Mouse (Mus musculus): ENCODE results near the gene Bach2. TPM values are rescaled to one million over a fixed set of nuclear protein-coding genes. Genes with fewer than 3 reads are reported as not detected.
A peak's percentile ranks its signal among the peaks of the same experiment; 100 is the strongest.

Bach2 gene
- polyA plus RNA-seq, 1 experiment from 2014 or later: 19.1 TPM

- no peak for ATAC-seq
- H3K27ac ChIP-seq (ENCODE audit: low read depth, low read length): peak overlapping the region; percentile 41
These were observed 243.5 kb downstream of the Bach2 start for GRCm38 (mm10) chr4:32482138-32482537.

DNA sequence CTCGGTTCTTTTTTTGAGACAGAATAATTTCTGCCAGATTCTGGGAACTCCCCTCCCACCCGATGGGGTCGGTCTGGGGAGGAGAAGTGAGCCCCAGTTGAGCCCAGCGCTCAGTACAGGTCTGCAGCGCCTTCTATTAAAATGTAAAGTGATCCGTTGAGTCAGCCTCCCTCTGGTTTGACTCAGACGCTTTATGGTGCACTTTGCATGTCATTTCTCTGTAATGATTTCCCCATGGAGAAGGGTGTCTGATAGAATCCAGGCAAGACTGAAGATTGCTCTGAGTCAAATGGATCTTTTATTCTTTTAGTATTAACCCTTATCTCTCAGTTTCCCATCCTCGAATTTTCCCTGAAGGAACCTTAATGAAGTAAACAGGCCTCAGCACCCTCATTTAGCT is 244.3 kb downstream of the Bach2 start:
- no peaks in the 10 kb centered on the region for H3K27me3 ChIP-seq (replicated peaks; ENCODE audit: control insufficient read depth, insufficient read depth, low read length)
- no peak for ATAC-seq
- H3K4me1 ChIP-seq (ENCODE audit: control insufficient read depth, insufficient read depth, low read depth, low read length): peaks cover 50% of the 10 kb centered on the region
- H3K27ac ChIP-seq (ENCODE audit: low read depth, low read length): peak overlapping the region; percentile 41; the same call in 1 of the 2 replicates
- H3K36me3 ChIP-seq (ENCODE audit: control insufficient read depth, insufficient read depth, low read length): no peaks in the 10 kb centered on the region
- H3K4me2 ChIP-seq (ENCODE audit: low read length): no peak overlapping the region
- H3K4me3 ChIP-seq (ENCODE audit: low read length): no peak overlapping the region
- WGBS: 10% methylated on average over 8 of the region's 8 CpGs
- no peak overlapping the region for H3K9ac ChIP-seq (ENCODE audit: low read depth, low read length)
- H3K9me3 ChIP-seq (ENCODE audit: control insufficient read depth, low read length): no peaks in the 10 kb centered on the region

More at GRCm38 (mm10) chr4:32482138-32482537, 243.5 kb downstream of the Bach2 start:
- Histone ChIP-seq H3K4me2 (ENCODE audit: low read length) (no peak overlapping the region), H3K4me3 (ENCODE audit: low read length) (no peak overlapping the region), H3K9me3 (ENCODE audit: control insufficient read depth, low read length) (no peaks in the 10 kb centered on the region), H3K27me3 (replicated peaks; ENCODE audit: control insufficient read depth, insufficient read depth, low read length) (no peaks in the 10 kb centered on the region), H3K4me1 (ENCODE audit: control insufficient read depth, insufficient read depth, low read depth, low read length) (peaks cover 54% of the 10 kb centered on the region), H3K9ac (ENCODE audit: low read depth, low read length) (0 out of 2 replicates have a peak overlapping the region, but pooled peaks have one; percentile 24), H3K36me3 (ENCODE audit: control insufficient read depth, insufficient read depth, low read length) (no peaks in the 10 kb centered on the region)
- WGBS: 49% methylated on average over 8 of the region's 8 CpGs

DNA sequence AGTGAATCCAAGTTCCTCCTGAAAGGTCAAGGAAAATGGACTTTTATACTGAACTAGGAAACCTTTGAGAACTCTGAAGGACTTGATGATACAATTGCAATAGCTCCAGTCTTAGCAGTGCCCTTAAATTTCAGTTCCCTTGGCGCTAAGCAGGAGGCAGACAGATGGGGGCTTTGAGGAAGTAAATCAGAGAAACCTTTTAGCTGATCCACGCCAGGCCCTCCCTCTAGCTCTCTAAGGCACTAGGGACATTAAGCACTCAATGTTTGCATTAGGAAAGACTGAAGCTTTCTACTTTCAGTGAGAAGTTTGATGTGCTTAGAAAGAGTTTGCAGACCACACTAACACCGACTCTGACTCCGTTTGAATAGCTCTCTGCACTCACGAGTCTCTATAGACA is 247.2 kb downstream of the Bach2 start:
- no peaks in the 10 kb centered on the region for H3K27me3 ChIP-seq (replicated peaks; ENCODE audit: control insufficient read depth, insufficient read depth, low read length)
- no peak overlapping the region for H3K9ac ChIP-seq (ENCODE audit: low read depth, low read length)
- H3K36me3 ChIP-seq (ENCODE audit: control insufficient read depth, insufficient read depth, low read length): no peaks in the 10 kb centered on the region
- 47% methylated on average over 5 of the region's 5 CpGs for WGBS
- no peaks in the 10 kb centered on the region for H3K9me3 ChIP-seq (ENCODE audit: control insufficient read depth, low read length)
- H3K27ac ChIP-seq (ENCODE audit: low read depth, low read length): no peak overlapping the region
- peaks cover 36% of the 10 kb centered on the region for H3K4me1 ChIP-seq (ENCODE audit: control insufficient read depth, insufficient read depth, low read depth, low read length)
- H3K4me3 ChIP-seq (ENCODE audit: low read length): no peak overlapping the region
- ATAC-seq: no peak
- no peak overlapping the region for H3K4me2 ChIP-seq (ENCODE audit: low read length)

GRCm38 (mm10) chr4:32486654-32487398 is 248.2 kb downstream of the Bach2 start:
- Histone ChIP-seq H3K27ac (ENCODE audit: low read depth, low read length) (peak overlapping the region; percentile 44), H3K36me3 (ENCODE audit: control insufficient read depth, insufficient read depth, low read length) (no peaks in the 10 kb centered on the region), H3K27me3 (replicated peaks; ENCODE audit: control insufficient read depth, insufficient read depth, low read length) (no peaks in the 10 kb centered on the region), H3K4me3 (ENCODE audit: low read length) (no peak overlapping the region), H3K4me1 (ENCODE audit: control insufficient read depth, insufficient read depth, low read depth, low read length) (peaks cover 26% of the 10 kb centered on the region), H3K4me2 (ENCODE audit: low read length) (peak overlapping the region; percentile 34), H3K9ac (ENCODE audit: low read depth, low read length) (peak overlapping the region; percentile 2; the same call in 1 of the 2 replicates), H3K9me3 (ENCODE audit: control insufficient read depth, low read length) (no peaks in the 10 kb centered on the region)
- peak; percentile 53 for ATAC-seq
- 30% methylated on average over 17 of the region's 17 CpGs for WGBS

- Histone ChIP-seq H3K4me2 (ENCODE audit: low read length) (no peak overlapping the region), H3K4me1 (ENCODE audit: control insufficient read depth, insufficient read depth, low read depth, low read length) (peaks cover 9% of the 10 kb centered on the region), H3K36me3 (ENCODE audit: control insufficient read depth, insufficient read depth, low read length) (no peaks in the 10 kb centered on the region), H3K4me3 (ENCODE audit: low read length) (no peak overlapping the region), H3K9me3 (ENCODE audit: control insufficient read depth, low read length) (no peaks in the 10 kb centered on the region), H3K27ac (ENCODE audit: low read depth, low read length) (no peak overlapping the region), H3K27me3 (replicated peaks; ENCODE audit: control insufficient read depth, insufficient read depth, low read length) (no peaks in the 10 kb centered on the region), H3K9ac (ENCODE audit: low read depth, low read length) (no peak overlapping the region)
- WGBS: 87% methylated on average over 1 of the region's 1 CpGs
- ATAC-seq: no peak
These were observed 250.6 kb downstream of the Bach2 start for GRCm38 (mm10) chr4:32489186-32489585.

DNA sequence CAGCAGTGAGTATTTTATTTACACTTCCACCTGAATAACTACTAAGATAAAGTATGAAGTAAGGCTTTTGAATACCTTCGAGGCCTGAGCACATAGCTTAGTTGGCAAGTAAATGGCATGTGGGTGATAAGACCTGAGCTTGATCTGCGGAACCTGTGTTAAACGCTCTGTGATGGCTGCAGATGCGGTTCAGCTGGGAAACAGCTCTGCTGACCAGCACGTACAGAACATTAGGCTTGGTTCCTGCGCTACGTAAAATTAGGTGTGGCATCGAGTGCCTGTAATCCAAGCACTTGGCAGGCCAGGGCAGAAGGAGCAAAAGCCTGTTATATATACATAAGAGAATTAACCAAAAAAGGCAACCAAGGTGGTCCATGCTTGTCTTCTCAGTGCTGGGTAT is 252.6 kb downstream of the Bach2 start:
- no peak overlapping the region for H3K4me2 ChIP-seq (ENCODE audit: low read length)
- no peak overlapping the region for H3K9ac ChIP-seq (ENCODE audit: low read depth, low read length)
- H3K36me3 ChIP-seq (ENCODE audit: control insufficient read depth, insufficient read depth, low read length): no peaks in the 10 kb centered on the region
- H3K4me1 ChIP-seq (ENCODE audit: control insufficient read depth, insufficient read depth, low read depth, low read length): peaks cover 9% of the 10 kb centered on the region
- no peaks in the 10 kb centered on the region for H3K9me3 ChIP-seq (ENCODE audit: control insufficient read depth, low read length)
- ATAC-seq: no peak
- H3K27ac ChIP-seq (ENCODE audit: low read depth, low read length): no peak overlapping the region
- no peak overlapping the region for H3K4me3 ChIP-seq (ENCODE audit: low read length)
- no peaks in the 10 kb centered on the region for H3K27me3 ChIP-seq (replicated peaks; ENCODE audit: control insufficient read depth, insufficient read depth, low read length)
- 74% methylated on average over 8 of the region's 8 CpGs for WGBS

DNA sequence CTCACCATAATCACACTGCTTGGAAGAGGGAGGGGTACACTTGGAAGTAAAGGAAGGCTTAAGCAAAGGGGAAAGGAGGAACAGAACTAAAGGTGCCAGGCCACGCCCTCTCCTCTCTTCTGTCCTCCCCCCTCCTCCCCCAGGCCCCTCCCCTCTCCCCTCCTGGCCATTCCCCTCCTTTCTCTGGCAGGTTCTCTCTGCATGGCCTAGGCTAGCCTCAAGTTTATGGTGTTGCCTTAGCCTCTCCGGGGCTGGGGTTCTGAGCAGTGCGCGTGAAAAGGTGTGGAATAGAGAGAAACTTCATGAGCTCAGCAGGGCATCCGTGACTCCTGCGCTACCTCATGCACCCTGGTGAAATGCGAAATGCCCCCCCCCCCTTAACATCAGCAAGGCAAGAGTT is 254.2 kb downstream of the Bach2 start:
- WGBS: 81% methylated on average over 7 of the region's 7 CpGs
- Histone ChIP-seq H3K4me1 (ENCODE audit: control insufficient read depth, insufficient read depth, low read depth, low read length) (no peaks in the 10 kb centered on the region), H3K4me3 (ENCODE audit: low read length) (no peak overlapping the region), H3K27me3 (replicated peaks; ENCODE audit: control insufficient read depth, insufficient read depth, low read length) (no peaks in the 10 kb centered on the region), H3K4me2 (ENCODE audit: low read length) (no peak overlapping the region), H3K9me3 (ENCODE audit: control insufficient read depth, low read length) (no peaks in the 10 kb centered on the region), H3K27ac (ENCODE audit: low read depth, low read length) (no peak overlapping the region), H3K36me3 (ENCODE audit: control insufficient read depth, insufficient read depth, low read length) (no peaks in the 10 kb centered on the region), H3K9ac (ENCODE audit: low read depth, low read length) (no peak overlapping the region)
- no peak for ATAC-seq

DNA sequence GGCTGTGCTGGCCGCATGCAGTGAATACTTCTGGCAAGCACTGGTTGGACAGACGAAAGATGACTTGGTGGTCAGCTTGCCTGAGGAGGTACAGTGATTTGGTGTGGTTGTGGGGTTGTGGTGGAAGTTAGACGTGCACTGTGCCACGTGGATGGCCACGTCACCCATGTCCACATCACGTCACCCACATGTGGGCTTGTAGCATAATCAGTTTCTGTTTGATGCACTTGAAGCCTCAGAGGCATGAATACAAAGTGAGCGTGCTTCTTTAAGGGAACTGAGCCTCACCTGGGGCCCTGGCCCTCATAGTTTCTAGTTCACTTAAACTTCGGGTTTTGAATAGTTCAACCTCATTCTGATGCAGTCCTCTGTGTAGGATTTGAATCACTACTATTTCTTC is 263.2 kb downstream of the Bach2 start:
- Histone ChIP-seq H3K4me2 (ENCODE audit: low read length) (no peak overlapping the region), H3K4me1 (ENCODE audit: control insufficient read depth, insufficient read depth, low read depth, low read length) (no peaks in the 10 kb centered on the region), H3K4me3 (ENCODE audit: low read length) (no peak overlapping the region), H3K9ac (ENCODE audit: low read depth, low read length) (no peak overlapping the region), H3K27ac (ENCODE audit: low read depth, low read length) (no peak overlapping the region), H3K36me3 (ENCODE audit: control insufficient read depth, insufficient read depth, low read length) (no peaks in the 10 kb centered on the region), H3K9me3 (ENCODE audit: control insufficient read depth, low read length) (no peaks in the 10 kb centered on the region), H3K27me3 (replicated peaks; ENCODE audit: control insufficient read depth, insufficient read depth, low read length) (no peaks in the 10 kb centered on the region)
- WGBS: 85% methylated on average over 8 of the region's 8 CpGs
- no peak for ATAC-seq

GRCm38 (mm10) chr4:32502181-32502580 is 263.6 kb downstream of the Bach2 start:
- no peaks in the 10 kb centered on the region for H3K4me1 ChIP-seq (ENCODE audit: control insufficient read depth, insufficient read depth, low read depth, low read length)
- no peaks in the 10 kb centered on the region for H3K9me3 ChIP-seq (ENCODE audit: control insufficient read depth, low read length)
- H3K9ac ChIP-seq (ENCODE audit: low read depth, low read length): no peak overlapping the region
- no peak overlapping the region for H3K4me2 ChIP-seq (ENCODE audit: low read length)
- 84% methylated on average over 4 of the region's 4 CpGs for WGBS
- no peaks in the 10 kb centered on the region for H3K36me3 ChIP-seq (ENCODE audit: control insufficient read depth, insufficient read depth, low read length)
- no peaks in the 10 kb centered on the region for H3K27me3 ChIP-seq (replicated peaks; ENCODE audit: control insufficient read depth, insufficient read depth, low read length)
- H3K27ac ChIP-seq (ENCODE audit: low read depth, low read length): no peak overlapping the region
- no peak overlapping the region for H3K4me3 ChIP-seq (ENCODE audit: low read length)
- ATAC-seq: no peak
